Mouse (Mus musculus) forebrain, postnatal 0 days (tissue): ENCODE measurements around the gene Phkg2. TPM values are rescaled to one million over a fixed set of nuclear protein-coding genes. Genes with fewer than 3 reads are reported as not detected.

Experiments used
- ATAC-seq: fragments of 200-750 bp; cut with Nextera tagmentation; 2 replicates; pipeline ENCODE4 v1.8.0; 2017; ENCODE audit warnings: mild to moderate bottlenecking, moderate library complexity
- DNase-seq: peaks from one replicate; pipeline ENCODE4 v3.0.0-alpha.2; 2015
- H3K27ac ChIP-seq: fragments of 300-500 bp; sonication (generic); 2 replicates; pipeline ENCODE4 v1.5.1; 2014; ENCODE audit warnings: low read depth, mild to moderate bottlenecking, antibody characterized with exemption, low read length, moderate library complexity, mixed read lengths
- H3K27me3 ChIP-seq: fragments of 300-500 bp; sonication (generic); 2 replicates; pipeline ENCODE4 v1.6.1; 2014; ENCODE audit warnings: mild to moderate bottlenecking, low read length, mixed read lengths; ENCODE audit not compliant: insufficient read depth
- H3K36me3 ChIP-seq: fragments of 300-500 bp; sonication (generic); 2 replicates; pipeline ENCODE4 v1.6.1; 2014; ENCODE audit warnings: mild to moderate bottlenecking, moderate library complexity; ENCODE audit not compliant: insufficient read depth
- H3K4me1 ChIP-seq: fragments of 300-500 bp; sonication (generic); 2 replicates; pipeline ENCODE4 v1.6.1; 2014; ENCODE audit warnings: antibody characterized with exemption; ENCODE audit not compliant: insufficient read depth
- H3K4me2 ChIP-seq: fragments of 300-500 bp; sonication (generic); 2 replicates; pipeline ENCODE4 v1.6.1; 2014; ENCODE audit warnings: low read depth, mild to moderate bottlenecking, moderate library complexity
- H3K4me3 ChIP-seq: fragments of 300-500 bp; sonication (generic); 2 replicates; pipeline ENCODE4 v1.5.1; 2014; ENCODE audit warnings: low read depth, low read length, mixed read lengths
- H3K9ac ChIP-seq: fragments of 300-500 bp; sonication (generic); 2 replicates; pipeline ENCODE4 v1.6.1; 2014; ENCODE audit warnings: mild to moderate bottlenecking
- H3K9me3 ChIP-seq: fragments of 300-500 bp; sonication (generic); 2 replicates; pipeline ENCODE4 v1.6.1; 2016; ENCODE audit warnings: low read length
- CTCF ChIP-seq: sonication (generic); IDR thresholded peaks from 2 replicates; pipeline ENCODE4 v1.5.1; 2016; ENCODE audit warnings: antibody characterized with exemption, control low read depth, low read depth
- WGBS: fragments of 180-500 bp; shearing (Covaris S2); extraction: QIAGEN DNeasy Blood & Tissue Kit; methylation state at CpG from one replicate; pipeline ENCODE4 v1.1.7; 2014; 5-methylcytosine and 5-hydroxymethylcytosine counted together
- polyA plus RNA-seq: library from polyadenylated mRNA; unstranded; fragments of >200 nt; fragmentation: Nextera tagmentation; extraction: Ambion mirVana; gene quantifications from 2 replicates; pipeline ENCODE4 v1.2.1, GENCODE M21; 2015
- total RNA-seq: library from RNA; depleted of rRNA; stranded (reverse); fragments of >200 nt; gene quantifications from 2 replicates; pipeline ENCODE4 v1.2.3, GENCODE M21; 2014

Gene Phkg2
- total and polyA plus RNA-seq, 2 experiments from 2014 or later = 53.4 to 62.4 TPM

- H3K4me1 ChIP-seq = no peaks in the 10 kb centered on the region
- no peaks in the 10 kb centered on the region for H3K27me3 ChIP-seq
- no peak overlapping the region for H3K4me2 ChIP-seq
- H3K27ac ChIP-seq = no peak overlapping the region
- peaks cover 78% of the 10 kb centered on the region for H3K36me3 ChIP-seq
- H3K4me3 ChIP-seq = no peak overlapping the region
- DNase-seq (no peak), ATAC-seq (no peak)
- no peak for TF ChIP-seq CTCF
- H3K9ac ChIP-seq = no peak overlapping the region
- WGBS = 91% methylated on average over 10 of the region's 10 CpGs
- no peaks in the 10 kb centered on the region for H3K9me3 ChIP-seq
These were observed 31.1 kb downstream of the Phkg2 start for GRCm38 (mm10) chr7:127604256-127604655.

- TF ChIP-seq CTCF = no peak
- H3K36me3 ChIP-seq = peaks cover 83% of the 10 kb centered on the region
- no peak overlapping the region for H3K4me3 ChIP-seq
- H3K27ac ChIP-seq = no peak overlapping the region
- DNase-seq = no peak
- WGBS = 80% methylated on average over 6 of the region's 6 CpGs
- no peaks in the 10 kb centered on the region for H3K27me3 ChIP-seq
- ATAC-seq = no peak
- no peaks in the 10 kb centered on the region for H3K9me3 ChIP-seq
- H3K9ac ChIP-seq = no peak overlapping the region
- H3K4me2 ChIP-seq = no peak overlapping the region
- no peaks in the 10 kb centered on the region for H3K4me1 ChIP-seq
These were observed 34.0 kb downstream of the Phkg2 start for GRCm38 (mm10) chr7:127607150-127607549.

DNA sequence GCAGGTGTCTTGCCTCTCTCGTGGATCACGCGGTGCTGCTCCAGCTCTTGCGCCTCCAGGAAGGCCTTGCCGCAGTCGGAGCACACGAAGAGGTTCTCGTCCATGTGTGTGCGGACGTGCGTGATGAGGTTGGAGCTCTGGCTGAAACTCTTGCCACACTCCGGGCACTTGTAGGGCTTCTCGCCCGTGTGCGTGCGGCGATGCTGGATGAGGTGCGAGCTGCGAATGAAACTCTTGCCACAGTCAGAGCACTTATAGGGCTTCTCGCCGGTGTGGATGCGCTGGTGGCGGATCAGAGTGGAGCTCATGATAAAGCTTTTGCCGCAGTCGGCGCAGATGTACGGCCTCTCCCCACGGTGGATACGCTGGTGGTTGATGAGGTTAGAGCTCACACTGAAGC, 37.9 kb downstream of the Phkg2 start:
- H3K9me3 ChIP-seq = no peaks in the 10 kb centered on the region
- peaks cover 61% of the 10 kb centered on the region for H3K36me3 ChIP-seq
- no peak overlapping the region for H3K9ac ChIP-seq
- H3K4me2 ChIP-seq = no peak overlapping the region
- no peak for TF ChIP-seq CTCF
- no peak overlapping the region for H3K4me3 ChIP-seq
- WGBS = 97% methylated on average over 29 of the region's 29 CpGs
- no peaks in the 10 kb centered on the region for H3K27me3 ChIP-seq
- ATAC-seq (no peak), DNase-seq (no peak)
- peaks cover 10% of the 10 kb centered on the region for H3K4me1 ChIP-seq
- no peak overlapping the region for H3K27ac ChIP-seq

DNA sequence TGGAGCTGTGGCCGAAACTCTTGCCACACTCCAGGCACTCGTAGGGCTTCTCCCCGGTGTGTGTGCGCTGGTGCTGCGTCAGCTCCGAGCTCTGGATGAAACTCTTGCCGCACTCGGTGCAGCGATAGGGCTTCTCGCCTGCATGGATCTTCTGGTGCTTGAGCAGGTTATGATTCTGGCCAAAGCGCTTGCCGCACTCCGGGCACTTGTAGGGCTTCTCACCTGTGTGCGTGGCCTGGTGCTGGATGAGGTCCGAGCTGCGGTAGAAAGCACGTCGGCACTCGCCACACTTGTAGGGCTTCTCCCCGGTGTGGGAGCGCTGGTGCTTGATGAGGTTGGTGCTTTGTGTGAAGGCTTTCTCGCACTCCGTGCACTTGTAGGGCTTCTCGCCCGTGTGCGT, 38.4 kb downstream of the Phkg2 start:
- H3K4me3 ChIP-seq = no peak overlapping the region
- no peak for TF ChIP-seq CTCF
- H3K36me3 ChIP-seq = peaks cover 57% of the 10 kb centered on the region
- ATAC-seq (no peak), DNase-seq (no peak)
- 97% methylated on average over 26 of the region's 26 CpGs for WGBS
- no peaks in the 10 kb centered on the region for H3K27me3 ChIP-seq
- H3K9me3 ChIP-seq = no peaks in the 10 kb centered on the region
- H3K9ac ChIP-seq = no peak overlapping the region
- peaks cover 15% of the 10 kb centered on the region for H3K4me1 ChIP-seq
- H3K27ac ChIP-seq = no peak overlapping the region
- H3K4me2 ChIP-seq = no peak overlapping the region

GRCm38 (mm10) chr7:127613501-127613900, 40.4 kb downstream of the Phkg2 start:
- ATAC-seq (no peak), DNase-seq (no peak)
- H3K4me3 ChIP-seq = no peak overlapping the region
- no peaks in the 10 kb centered on the region for H3K27me3 ChIP-seq
- 0 out of 2 replicates have a peak overlapping the region, but pooled peaks have one; percentile 96 for H3K9ac ChIP-seq
- WGBS = 83% methylated on average over 8 of the region's 8 CpGs
- peaks cover 41% of the 10 kb centered on the region for H3K36me3 ChIP-seq
- peaks cover 21% of the 10 kb centered on the region for H3K4me1 ChIP-seq
- TF ChIP-seq CTCF = no peak
- no peaks in the 10 kb centered on the region for H3K9me3 ChIP-seq
- peak overlapping the region; percentile 88; the same call in 1 of the 2 replicates for H3K4me2 ChIP-seq
- no peak overlapping the region for H3K27ac ChIP-seq

GRCm38 (mm10) chr7:127614091-127614490, 41.0 kb downstream of the Phkg2 start:
- Histone ChIP-seq H3K9me3 (no peaks in the 10 kb centered on the region), H3K36me3 (peaks cover 35% of the 10 kb centered on the region), H3K4me2 (peak overlapping the region; percentile 88), H3K27ac (no peak overlapping the region), H3K9ac (peak overlapping the region; percentile 96), H3K4me3 (peak overlapping the region; percentile 100), H3K27me3 (no peaks in the 10 kb centered on the region), H3K4me1 (peaks cover 21% of the 10 kb centered on the region)
- TF ChIP-seq CTCF = no peak
- no peak for DNase-seq
- 17% methylated on average over 8 of the region's 8 CpGs for WGBS
- no peak for ATAC-seq

DNA sequence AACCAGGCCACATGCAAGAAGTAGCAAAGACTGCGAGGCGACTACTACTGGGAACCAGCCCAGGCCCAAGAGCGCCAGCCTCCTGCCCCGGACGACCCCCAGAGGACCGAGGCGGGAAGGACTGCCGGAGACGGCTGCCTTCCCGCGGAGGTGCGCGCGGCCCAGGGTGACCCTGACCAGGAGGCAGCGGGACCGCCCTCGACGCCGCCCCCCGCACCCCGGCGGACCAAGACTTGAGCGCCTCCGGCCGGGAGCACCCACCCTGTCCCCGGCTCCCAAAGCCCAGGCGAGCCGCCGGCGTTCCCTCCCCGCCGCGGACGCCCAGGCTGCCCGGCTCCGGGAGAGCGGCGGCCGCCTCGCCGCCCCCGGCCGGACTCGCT, 41.4 kb downstream of the Phkg2 start:
- DNase-seq (no peak), ATAC-seq (peak; percentile 2; the same call in 1 of the 2 replicates)
- Histone ChIP-seq H3K27me3 (no peaks in the 10 kb centered on the region), H3K36me3 (peaks cover 31% of the 10 kb centered on the region), H3K27ac (peak overlapping the region; percentile 86; the same call in 1 of the 2 replicates), H3K4me2 (peak overlapping the region; percentile 88), H3K4me1 (peaks cover 21% of the 10 kb centered on the region), H3K4me3 (peak overlapping the region; percentile 100), H3K9ac (peak overlapping the region; percentile 96), H3K9me3 (no peaks in the 10 kb centered on the region)
- TF ChIP-seq CTCF = no peak
- 4% methylated on average over 40 of the region's 44 CpGs for WGBS
